Mouse (Mus musculus): Measurements from ENCODE around the gene Apol8. TPM values are rescaled to one million over a fixed set of nuclear protein-coding genes. Genes with fewer than 3 reads are reported as not detected.

Gene Apol8
- polyA plus RNA-seq, 1 experiment, result 0.17 TPM

DNA sequence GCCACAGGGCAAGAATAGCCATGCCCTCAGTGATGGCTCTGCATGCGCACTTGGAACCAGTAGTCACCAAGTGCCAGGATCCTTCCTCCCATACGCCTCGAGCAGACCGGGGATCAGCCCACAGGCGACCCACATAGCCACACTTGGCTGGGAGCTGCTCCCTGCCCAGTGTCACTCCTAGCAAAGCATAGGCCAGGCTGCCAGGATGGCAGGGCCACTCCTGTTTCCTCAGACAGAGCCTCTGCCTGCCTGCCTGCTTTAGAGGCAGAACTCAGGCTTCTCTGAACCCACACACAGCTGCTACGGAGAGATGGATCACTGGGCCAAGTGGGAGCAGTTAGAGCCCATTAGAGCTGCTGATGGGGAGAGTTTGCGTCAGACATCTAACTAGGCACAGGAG lies 36.8 kb upstream of the Apol8 start:
- no peak overlapping the region for H3K27ac ChIP-seq (ENCODE audit: control insufficient read depth, insufficient read depth, low read depth, low read length)
- TF ChIP-seq POLR2A (IDR thresholded peaks at IDR 0.05; ENCODE audit: control insufficient read depth, low read depth, low read length) (no peak), CTCF (IDR thresholded peaks at IDR 0.05; ENCODE audit: control insufficient read depth, insufficient read depth, insufficient replicate concordance, low read depth, low read length) (no peak)
- no peaks in the 10 kb centered on the region for H3K36me3 ChIP-seq (ENCODE audit: control insufficient read depth, insufficient read depth, low read length)
- H3K4me1 ChIP-seq (ENCODE audit: control insufficient read depth, insufficient read depth, low read length), result peaks cover 2% of the 10 kb centered on the region
- no peak overlapping the region for H3K4me3 ChIP-seq (ENCODE audit: control insufficient read depth, low read depth, low read length)
- H3K27me3 ChIP-seq (ENCODE audit: control insufficient read depth, insufficient read depth, low read length), result no peaks in the 10 kb centered on the region

DNA sequence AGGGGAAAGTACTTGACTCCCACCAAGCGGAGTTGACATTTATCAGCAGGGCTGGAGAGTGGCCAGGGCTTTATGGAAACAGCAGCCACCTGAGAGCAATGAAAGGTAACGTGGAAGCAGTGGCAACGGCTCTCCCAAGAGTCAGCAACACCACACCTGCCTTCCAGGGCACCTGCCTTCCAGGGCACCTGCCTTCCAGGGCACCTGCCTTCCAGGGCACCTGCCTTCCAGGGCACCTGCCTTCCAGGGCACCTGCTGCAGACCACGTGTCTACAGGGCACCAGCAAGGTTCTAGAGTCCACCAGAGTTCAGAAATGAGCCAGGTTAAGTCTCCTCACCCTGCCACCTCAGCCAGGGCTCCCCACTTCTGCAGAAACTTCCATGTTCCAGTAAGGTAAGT lies 36.3 kb upstream of the Apol8 start:
- Histone ChIP-seq H3K4me1 (ENCODE audit: control insufficient read depth, insufficient read depth, low read length) (peaks cover 2% of the 10 kb centered on the region), H3K36me3 (ENCODE audit: control insufficient read depth, insufficient read depth, low read length) (no peaks in the 10 kb centered on the region), H3K27ac (ENCODE audit: control insufficient read depth, insufficient read depth, low read depth, low read length) (no peak overlapping the region), H3K4me3 (ENCODE audit: control insufficient read depth, low read depth, low read length) (no peak overlapping the region), H3K27me3 (ENCODE audit: control insufficient read depth, insufficient read depth, low read length) (no peaks in the 10 kb centered on the region)
- TF ChIP-seq POLR2A (IDR thresholded peaks at IDR 0.05; ENCODE audit: control insufficient read depth, low read depth, low read length), result no peak
- no peak for TF ChIP-seq CTCF (IDR thresholded peaks at IDR 0.05; ENCODE audit: control insufficient read depth, insufficient read depth, insufficient replicate concordance, low read depth, low read length)

DNA sequence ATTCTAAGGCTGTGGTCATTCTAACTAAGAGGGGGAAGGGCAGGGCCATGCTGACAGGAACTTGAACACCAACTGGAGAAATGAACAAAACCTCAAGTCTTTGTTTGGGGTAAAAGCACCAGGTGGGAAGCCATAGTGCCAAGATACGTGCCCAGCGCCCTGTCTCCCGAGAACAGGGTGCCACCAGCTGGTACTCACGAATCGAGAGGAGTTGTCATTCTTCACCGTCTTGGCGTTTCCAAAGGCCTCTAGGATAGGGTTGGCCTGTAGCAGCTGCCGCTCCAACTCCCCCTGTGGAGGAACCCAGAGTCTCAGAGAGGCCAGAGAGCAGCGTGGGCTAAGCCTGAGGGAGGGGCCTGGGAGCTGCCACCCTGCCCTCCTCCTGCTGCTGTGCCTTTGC lies 35.3 kb upstream of the Apol8 start:
- H3K27me3 ChIP-seq (ENCODE audit: control insufficient read depth, insufficient read depth, low read length), result no peaks in the 10 kb centered on the region
- no peak overlapping the region for H3K4me3 ChIP-seq (ENCODE audit: control insufficient read depth, low read depth, low read length)
- H3K36me3 ChIP-seq (ENCODE audit: control insufficient read depth, insufficient read depth, low read length), result no peaks in the 10 kb centered on the region
- no peak overlapping the region for H3K27ac ChIP-seq (ENCODE audit: control insufficient read depth, insufficient read depth, low read depth, low read length)
- H3K4me1 ChIP-seq (ENCODE audit: control insufficient read depth, insufficient read depth, low read length), result peaks cover 4% of the 10 kb centered on the region
- TF ChIP-seq POLR2A (IDR thresholded peaks at IDR 0.05; ENCODE audit: control insufficient read depth, low read depth, low read length) (no peak), CTCF (IDR thresholded peaks at IDR 0.05; ENCODE audit: control insufficient read depth, insufficient read depth, insufficient replicate concordance, low read depth, low read length) (no peak)

DNA sequence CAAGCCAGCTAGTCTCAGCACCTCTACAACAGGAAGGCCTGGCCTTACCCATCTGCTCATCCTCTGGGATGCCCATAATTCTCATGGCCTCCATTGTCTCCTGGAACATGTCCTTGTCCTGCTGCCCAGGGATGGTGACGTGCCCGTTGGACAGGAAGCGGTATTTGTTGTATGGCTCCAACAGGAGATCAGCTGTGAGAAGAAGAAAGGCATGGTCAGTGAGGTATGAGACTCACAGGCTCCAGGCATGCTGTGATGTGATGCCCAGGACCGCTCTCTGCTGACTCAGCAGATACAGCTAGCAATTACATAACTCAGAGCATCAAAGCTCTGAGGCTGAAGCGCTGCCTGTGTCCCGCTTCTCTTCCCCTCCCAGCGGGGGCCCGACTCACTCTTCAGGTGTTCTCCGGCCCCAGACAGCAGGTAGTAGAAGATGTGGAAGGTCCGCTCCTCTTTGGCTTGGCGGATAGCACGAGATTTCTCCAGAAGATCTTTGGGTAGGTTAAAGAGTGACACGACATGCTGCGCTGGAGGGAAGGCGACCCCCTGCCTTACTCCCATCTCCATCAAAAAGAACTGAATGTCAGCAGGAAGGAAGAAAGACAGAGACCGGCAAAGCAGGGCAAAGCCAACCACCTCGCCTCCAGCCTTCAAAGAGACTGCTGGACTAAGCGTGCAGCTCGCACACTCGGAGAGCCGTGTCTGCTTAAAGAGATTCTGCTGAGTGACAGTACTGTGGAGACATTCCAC lies 34.0 kb upstream of the Apol8 start:
- TF ChIP-seq POLR2A (IDR thresholded peaks at IDR 0.05; ENCODE audit: control insufficient read depth, low read depth, low read length), result no peak
- TF ChIP-seq CTCF (IDR thresholded peaks at IDR 0.05; ENCODE audit: control insufficient read depth, insufficient read depth, insufficient replicate concordance, low read depth, low read length), result no peak
- H3K36me3 ChIP-seq (ENCODE audit: control insufficient read depth, insufficient read depth, low read length), result no peaks in the 10 kb centered on the region
- no peak overlapping the region for H3K27ac ChIP-seq (ENCODE audit: control insufficient read depth, insufficient read depth, low read depth, low read length)
- H3K4me3 ChIP-seq (ENCODE audit: control insufficient read depth, low read depth, low read length), result no peak overlapping the region
- H3K27me3 ChIP-seq (ENCODE audit: control insufficient read depth, insufficient read depth, low read length), result no peaks in the 10 kb centered on the region
- peaks cover 4% of the 10 kb centered on the region for H3K4me1 ChIP-seq (ENCODE audit: control insufficient read depth, insufficient read depth, low read length)

DNA sequence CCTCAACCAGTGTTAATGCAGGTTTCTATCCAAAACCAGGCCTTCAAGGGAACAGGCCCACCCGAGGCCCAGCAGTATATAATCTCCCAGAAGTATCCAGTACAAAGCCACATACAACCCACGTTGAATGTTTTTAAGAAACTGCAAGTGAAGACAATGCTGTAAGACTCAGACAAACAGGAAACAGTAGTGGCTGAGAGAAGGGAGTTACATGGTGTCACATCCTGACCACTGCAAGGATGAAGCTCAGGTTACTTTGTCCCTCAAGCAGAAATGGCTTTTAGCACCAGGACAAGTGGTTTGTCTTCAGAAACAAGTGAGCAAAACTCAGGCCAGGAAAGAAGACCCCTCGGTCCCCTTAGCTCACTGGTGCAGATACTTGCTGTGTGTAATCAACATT lies 32.4 kb upstream of the Apol8 start:
- Histone ChIP-seq H3K4me3 (ENCODE audit: control insufficient read depth, low read depth, low read length) (no peak overlapping the region), H3K4me1 (ENCODE audit: control insufficient read depth, insufficient read depth, low read length) (peaks cover 11% of the 10 kb centered on the region), H3K27me3 (ENCODE audit: control insufficient read depth, insufficient read depth, low read length) (no peaks in the 10 kb centered on the region), H3K36me3 (ENCODE audit: control insufficient read depth, insufficient read depth, low read length) (no peaks in the 10 kb centered on the region), H3K27ac (ENCODE audit: control insufficient read depth, insufficient read depth, low read depth, low read length) (no peak overlapping the region)
- no peak for TF ChIP-seq CTCF (IDR thresholded peaks at IDR 0.05; ENCODE audit: control insufficient read depth, insufficient read depth, insufficient replicate concordance, low read depth, low read length)
- no peak for TF ChIP-seq POLR2A (IDR thresholded peaks at IDR 0.05; ENCODE audit: control insufficient read depth, low read depth, low read length)

DNA sequence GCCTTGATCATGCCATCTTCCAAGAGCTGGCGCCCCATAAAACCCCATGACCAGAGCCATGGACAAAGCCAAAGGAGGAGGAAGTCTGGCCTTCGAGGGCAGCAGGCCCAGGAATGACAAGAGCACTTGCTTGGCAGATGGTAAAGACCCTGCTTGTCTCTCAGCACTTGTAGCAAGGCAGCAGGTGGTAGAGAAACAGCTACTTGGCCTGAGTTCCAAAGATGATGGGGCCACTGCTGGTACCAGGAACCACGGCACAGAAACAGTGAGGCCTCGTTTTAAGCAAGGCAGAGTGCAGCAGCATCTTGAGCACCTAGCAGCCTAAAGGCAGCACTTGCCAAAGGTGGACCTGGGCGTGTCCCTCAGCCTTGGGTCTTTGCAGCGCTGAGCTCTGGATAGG lies 31.6 kb upstream of the Apol8 start:
- Histone ChIP-seq H3K36me3 (ENCODE audit: control insufficient read depth, insufficient read depth, low read length) (no peaks in the 10 kb centered on the region), H3K27me3 (ENCODE audit: control insufficient read depth, insufficient read depth, low read length) (no peaks in the 10 kb centered on the region), H3K27ac (ENCODE audit: control insufficient read depth, insufficient read depth, low read depth, low read length) (no peak overlapping the region), H3K4me1 (ENCODE audit: control insufficient read depth, insufficient read depth, low read length) (peaks cover 15% of the 10 kb centered on the region), H3K4me3 (ENCODE audit: control insufficient read depth, low read depth, low read length) (peak overlapping the region; percentile 46)
- no peak for TF ChIP-seq CTCF (IDR thresholded peaks at IDR 0.05; ENCODE audit: control insufficient read depth, insufficient read depth, insufficient replicate concordance, low read depth, low read length)
- no peak for TF ChIP-seq POLR2A (IDR thresholded peaks at IDR 0.05; ENCODE audit: control insufficient read depth, low read depth, low read length)

DNA sequence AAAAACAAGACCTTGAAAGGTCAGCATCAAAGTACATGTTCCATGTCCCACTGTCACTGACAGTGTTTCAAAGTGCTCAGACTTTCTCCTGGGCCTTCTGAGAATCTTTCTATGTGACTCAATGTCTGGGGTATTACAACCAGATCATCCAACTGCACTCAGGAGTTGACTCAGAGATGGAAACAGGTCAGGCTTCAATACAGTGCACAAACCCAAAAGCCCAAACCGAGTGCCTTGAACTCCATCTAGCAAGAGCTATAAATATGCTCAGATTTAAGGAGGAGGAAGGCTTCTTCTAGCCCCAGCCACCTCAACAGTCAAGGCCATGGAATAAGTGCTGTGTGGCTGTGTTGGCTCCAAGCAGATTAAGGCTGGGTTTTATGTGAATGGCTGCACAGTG lies 29.0 kb upstream of the Apol8 start:
- Histone ChIP-seq H3K4me1 (ENCODE audit: control insufficient read depth, insufficient read depth, low read length) (peaks cover 13% of the 10 kb centered on the region), H3K4me3 (ENCODE audit: control insufficient read depth, low read depth, low read length) (no peak overlapping the region), H3K36me3 (ENCODE audit: control insufficient read depth, insufficient read depth, low read length) (no peaks in the 10 kb centered on the region), H3K27me3 (ENCODE audit: control insufficient read depth, insufficient read depth, low read length) (no peaks in the 10 kb centered on the region), H3K27ac (ENCODE audit: control insufficient read depth, insufficient read depth, low read depth, low read length) (no peak overlapping the region)
- no peak for TF ChIP-seq CTCF (IDR thresholded peaks at IDR 0.05; ENCODE audit: control insufficient read depth, insufficient read depth, insufficient replicate concordance, low read depth, low read length)
- no peak for TF ChIP-seq POLR2A (IDR thresholded peaks at IDR 0.05; ENCODE audit: control insufficient read depth, low read depth, low read length)

Measured in testis, adult 2 months (tissue).